Mouse (Mus musculus): ENCODE measurements at regions not wholly inside any gene's neighbourhood (a gene's known extent, or its start where the extent isn't known, plus 50 kb on each side); places are given as distances from the start of the nearest gene placed in this dataset.
A peak's percentile ranks its signal among the peaks of the same experiment; 100 is the strongest.

- DNase-seq (ENCODE audit: low spot score), result peak; percentile 58
Measured at GRCm38 (mm10) chrX:22277071-22277470, 532.2 kb upstream of the Gm28269 start.

- DNase-seq (ENCODE audit: low spot score), result no peak
Measured at GRCm38 (mm10) chrX:22249016-22249415, 504.1 kb upstream of the Gm28269 start.
